Mouse (Mus musculus): ENCODE data around the gene Vmp1.

DNA sequence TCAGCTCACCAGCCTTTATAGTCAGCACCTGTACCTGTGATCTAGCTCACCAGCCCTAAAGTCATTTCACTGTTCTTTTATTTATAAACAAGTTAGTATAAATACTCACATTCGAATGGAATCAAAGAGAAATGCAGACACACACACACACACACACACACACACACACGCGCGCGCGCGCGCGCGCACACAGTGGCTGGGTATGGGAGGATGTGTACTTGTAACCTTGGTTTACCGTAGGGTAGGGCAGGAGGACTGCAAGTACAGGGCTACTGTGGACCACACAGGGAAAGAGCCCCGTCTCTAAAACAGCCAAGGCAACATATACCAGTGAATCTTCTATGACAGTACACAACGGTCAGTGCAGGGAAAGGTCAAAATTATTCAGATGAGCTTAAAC is 62.5 kb downstream of the Vmp1 start:
- TF ChIP-seq CTCF (IDR thresholded peaks at IDR 0.05; ENCODE audit: borderline replicate concordance, insufficient read depth, low read length), result no peak
- TF ChIP-seq POLR2A (IDR thresholded peaks at IDR 0.05; ENCODE audit: low read depth, low read length), result no peak
